Mouse (Mus musculus): Measurements from ENCODE around the gene Klrc2. TPM values are rescaled to one million over a fixed set of nuclear protein-coding genes. Genes with fewer than 3 reads are reported as not detected.
"Not testable (repeated sequence)": the region's sequence is repeated elsewhere in the genome, so short reads cannot be mapped to it uniquely, and the experiment has no call there.

The Klrc2 gene
- total RNA-seq (2021), result not detected

DNA sequence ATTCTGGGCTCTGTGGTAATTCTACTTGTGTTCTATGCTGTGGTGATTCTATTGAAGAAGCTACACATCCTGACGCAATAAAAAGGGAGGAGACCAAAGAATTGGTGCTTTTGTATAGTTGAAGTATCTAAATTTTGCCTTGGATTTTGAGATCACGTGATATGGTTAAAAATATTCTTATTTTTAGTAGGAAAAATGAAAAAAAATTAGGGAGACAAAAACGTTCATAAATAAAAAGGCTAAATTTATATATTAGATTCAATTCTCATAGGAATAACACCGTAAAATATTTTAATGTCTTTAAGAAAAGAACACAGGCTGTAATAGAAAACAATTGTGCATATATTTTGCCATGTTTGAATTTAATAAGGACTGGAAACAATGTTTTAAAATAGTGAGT, at the start of gene Klrc2:
Klrc2 (minus strand) TSS at position 101 of the 400 bp plus-strand sequence.
- DNase-seq (ENCODE audit: low spot score in 2 of 2); intact Hi-C loops (cut with DNase I): not testable (repeated sequence)

GRCm38 (mm10) chr6:129691436-129691835, 30.9 kb upstream of the Klrc2 start:
- DNase-seq (ENCODE audit: low spot score in 2 of 2); intact Hi-C loops (cut with DNase I): not testable (repeated sequence)

GRCm38 (mm10) chr6:129680379-129680778, 19.9 kb upstream of the Klrc2 start:
- DNase-seq (ENCODE audit: low spot score in 2 of 2), result no peak

DNA sequence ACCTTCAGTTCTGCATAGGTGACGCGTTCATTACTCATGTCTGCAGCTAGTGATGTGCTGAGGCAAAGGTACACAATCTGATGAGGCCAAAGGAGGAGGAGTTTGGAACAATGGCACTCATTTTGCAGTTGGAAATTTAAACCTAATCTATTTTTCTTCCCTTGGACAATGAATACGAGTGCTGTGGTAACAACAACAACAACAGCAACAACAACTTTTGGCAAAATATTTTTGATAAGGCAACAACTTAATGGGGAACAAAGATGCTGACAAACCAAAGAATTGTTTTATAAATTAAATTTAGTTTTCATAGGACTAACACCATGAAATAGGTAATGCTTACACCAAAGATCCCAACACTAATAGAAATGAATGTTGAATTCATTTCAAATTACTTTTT, 18.4 kb upstream of the Klrc2 start, which contains the start of gene Klrc1:
Klrc1 (minus strand) TSS at position 101 of the 400 bp plus-strand sequence.
- DNase-seq (ENCODE audit: low spot score in 2 of 2), result no peak
- intact Hi-C loops (cut with DNase I), result no loop called here

More at GRCm38 (mm10) chr6:129680379-129680778, 19.9 kb upstream of the Klrc2 start:
- intact Hi-C loops (cut with DNase I), result no loop called here

GRCm38 (mm10) chr6:129661301-129661700, 812 bp upstream of the Klrc2 start:
- intact Hi-C loops (cut with DNase I); DNase-seq (ENCODE audit: low spot score in 2 of 2): not testable (repeated sequence)

GRCm38 (mm10) chr6:129644054-129644453, 16.4 kb downstream of the Klrc2 start:
- DNase-seq (ENCODE audit: low spot score in 2 of 2); intact Hi-C loops (cut with DNase I): not testable (repeated sequence)

DNA sequence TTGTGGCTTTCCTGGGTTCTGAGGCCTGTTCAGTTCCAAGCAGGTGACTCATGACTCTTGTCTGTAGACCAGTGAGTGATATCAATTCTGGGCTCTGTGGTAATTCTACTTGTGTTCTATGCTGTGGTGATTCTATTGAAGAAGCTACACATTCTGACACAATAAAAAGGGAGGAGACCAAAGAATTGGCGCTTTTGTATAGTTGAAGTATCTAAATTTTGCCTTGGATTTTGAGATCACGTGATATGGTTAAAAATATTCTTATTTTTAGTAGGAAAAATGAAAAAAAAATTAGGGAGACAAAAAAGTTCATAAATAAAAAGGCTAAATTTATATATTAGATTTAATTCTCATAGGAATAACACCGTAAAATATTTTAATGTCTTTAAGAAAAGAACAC, 17.3 kb downstream of the Klrc2 start, which contains the start of gene Klrc3:
Klrc3 (minus strand) TSS at position 101 of the 400 bp plus-strand sequence.
- intact Hi-C loops (cut with DNase I); DNase-seq (ENCODE audit: low spot score in 2 of 2): not testable (repeated sequence)

- intact Hi-C loops (cut with DNase I); DNase-seq (ENCODE audit: low spot score in 2 of 2): not testable (repeated sequence)
Measured at GRCm38 (mm10) chr6:129631046-129631445, 29.4 kb downstream of the Klrc2 start.

DNA sequence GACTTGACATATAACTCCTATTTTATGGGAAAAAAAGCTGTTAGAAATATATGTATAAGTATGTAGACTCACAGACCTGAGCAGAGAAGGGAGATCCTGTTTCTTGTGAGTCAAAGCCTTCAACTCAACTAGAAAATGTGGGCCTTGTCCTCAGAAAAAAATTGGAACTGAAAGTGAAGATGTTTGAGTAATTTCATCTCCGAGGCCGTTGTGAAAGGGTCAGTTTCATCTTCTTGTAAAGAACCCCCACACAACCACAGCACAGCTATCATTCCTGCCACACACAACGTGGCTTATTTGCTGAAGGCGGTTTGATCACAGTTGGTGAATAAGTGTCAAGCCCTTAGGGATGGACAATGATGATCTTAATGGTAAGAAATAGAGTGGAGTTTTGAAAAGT, 36.8 kb downstream of the Klrc2 start, which contains the start of gene Klrk1:
Klrk1 (minus strand) TSS at position 130 of the 400 bp plus-strand sequence.
- no peak for DNase-seq (ENCODE audit: low spot score in 2 of 2)
- intact Hi-C loops (cut with DNase I), result no loop called here

DNA sequence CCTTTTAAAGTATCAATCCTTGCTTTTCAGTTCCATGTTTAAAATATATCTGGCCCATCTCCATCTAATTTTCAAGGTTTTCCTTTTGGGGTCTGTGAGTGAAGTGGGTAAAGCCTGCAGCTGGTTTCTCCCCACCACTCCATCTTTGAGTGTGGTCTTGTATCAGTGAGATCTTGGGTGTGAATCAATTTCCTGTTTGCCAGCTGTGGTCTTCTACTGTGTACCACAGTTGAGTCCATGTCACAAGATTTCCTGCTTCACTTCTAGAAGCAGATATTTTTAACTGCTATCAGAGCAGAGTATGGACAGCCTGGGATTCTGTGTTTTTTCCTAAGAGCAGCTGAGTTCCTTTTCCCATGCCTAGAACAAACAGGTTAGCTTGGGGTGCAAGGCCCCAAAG, 52.1 kb downstream of the Klrc2 start:
- no peak for DNase-seq (ENCODE audit: low spot score in 2 of 2)
- intact Hi-C loops (cut with DNase I), result no loop called here

Small RNA genes lying within 50 kb of the gene (microRNA-seq; reads per million reads assigned to microRNA genes)
- not detected for gene Mir680-1

Other genes starting within 250 kb of the Klrc2 start
- 1 to 10 TPM in 1 of 2 experiments, under 1 TPM in 1; 0.52 to 1.1 TPM for gene Clec1a, start 208.7 kb downstream of the Klrc2 start, total RNA-seq (2021)
- not detected for gene Olr1, start 153.5 kb downstream of the Klrc2 start, total RNA-seq (2021)
- gene Tmem52b, start 148.1 kb downstream of the Klrc2 start, total RNA-seq (2021), result not detected
- 100 to 1,000 TPM; 655 to 787 TPM for gene Gabarapl1, start 127.5 kb downstream of the Klrc2 start, total RNA-seq (2021)
- gene Klre1, start 82.8 kb downstream of the Klrc2 start, total RNA-seq (2021), result not detected
- 1 to 10 TPM in 1 of 2 experiments, not detected in 1; 1.1 TPM for gene Klrd1, start 68.9 kb downstream of the Klrc2 start, total RNA-seq (2021)
- not detected for gene Klrk1, start 36.8 kb downstream of the Klrc2 start, total RNA-seq (2021)
- gene Klrc3, start 17.4 kb downstream of the Klrc2 start, total RNA-seq (2021), result not detected
- not detected for gene Klrc1, start 18.3 kb upstream of the Klrc2 start, total RNA-seq (2021)
- not detected for gene Klri1, start 56.4 kb upstream of the Klrc2 start, total RNA-seq (2021)
- gene Klri2, start 79.8 kb upstream of the Klrc2 start, total RNA-seq (2021), result not detected
- gene Gm156, start 123.6 kb upstream of the Klrc2 start, total RNA-seq (2021), result not detected
- not detected for gene Gm17631, start 202.0 kb upstream of the Klrc2 start, total RNA-seq (2021)
- gene Klra17, start 216.0 kb upstream of the Klrc2 start, total RNA-seq (2021), result not detected